Mouse (Mus musculus) liver (tissue): ENCODE results near the gene Atp4a.

Experiments
- DNase-seq: peaks from one replicate; pipeline ENCODE4 v3.0.0-alpha.2; 2020; ENCODE audit warnings: mixed read lengths

Gene Atp4a

GRCm38 (mm10) chr7:30711942-30712341, at the start of gene Atp4a:
TSS of gene Atp4a (plus strand) at chr7:30712209.
- no peak for DNase-seq

- peak; percentile 89 for DNase-seq
Observed at GRCm38 (mm10) chr7:30664529-30665200, 47.3 kb upstream of the Atp4a start, which contains the start of gene Haus5. TSS of gene Haus5 (minus strand) at chr7:30664994.

- no peak for DNase-seq
Observed at GRCm38 (mm10) chr7:30665321-30665720, 46.7 kb upstream of the Atp4a start.

- DNase-seq, result no peak
Observed at GRCm38 (mm10) chr7:30669229-30669628, 42.8 kb upstream of the Atp4a start.

- no peak for DNase-seq
Observed at GRCm38 (mm10) chr7:30671480-30671879, 40.5 kb upstream of the Atp4a start, which contains the start of gene Pmis2. TSS of gene Pmis2 (minus strand) at chr7:30671605.

GRCm38 (mm10) chr7:30678263-30678975, 33.6 kb upstream of the Atp4a start:
- no peak for DNase-seq

- no peak for DNase-seq
Observed at GRCm38 (mm10) chr7:30681897-30682296, 30.1 kb upstream of the Atp4a start.

- DNase-seq, result no peak
Observed at GRCm38 (mm10) chr7:30683425-30683824, 28.6 kb upstream of the Atp4a start.

GRCm38 (mm10) chr7:30688325-30688724, 23.7 kb upstream of the Atp4a start:
- no peak for DNase-seq

- DNase-seq, result no peak
Observed at GRCm38 (mm10) chr7:30698101-30698500, 13.9 kb upstream of the Atp4a start.

- peak; percentile 58 for DNase-seq
Observed at GRCm38 (mm10) chr7:30698589-30698988, 13.4 kb upstream of the Atp4a start, which contains the start of gene 2200002J24Rik. TSS of gene 2200002J24Rik (plus strand) at chr7:30698926.

GRCm38 (mm10) chr7:30706214-30706882, 5.7 kb upstream of the Atp4a start:
- DNase-seq, result peak; percentile 53

GRCm38 (mm10) chr7:30707441-30707840, 4.6 kb upstream of the Atp4a start:
- DNase-seq, result no peak

- peak; percentile 92 for DNase-seq
Observed at GRCm38 (mm10) chr7:30717006-30717715, 5.2 kb downstream of the Atp4a start.

GRCm38 (mm10) chr7:30717716-30718046, 5.7 kb downstream of the Atp4a start:
- DNase-seq, result no peak

- DNase-seq, result no peak
Observed at GRCm38 (mm10) chr7:30719669-30720068, 7.7 kb downstream of the Atp4a start.

GRCm38 (mm10) chr7:30721286-30721685, 9.3 kb downstream of the Atp4a start:
- DNase-seq, result no peak

- no peak for DNase-seq
Observed at GRCm38 (mm10) chr7:30723274-30723953, 11.4 kb downstream of the Atp4a start.

- DNase-seq, result no peak
Observed at GRCm38 (mm10) chr7:30728214-30728613, 16.2 kb downstream of the Atp4a start.

- DNase-seq, result no peak
Observed at GRCm38 (mm10) chr7:30728739-30729395, 16.9 kb downstream of the Atp4a start.

- peak; percentile 93 for DNase-seq
Observed at GRCm38 (mm10) chr7:30729396-30730063, 17.5 kb downstream of the Atp4a start, which contains the start of gene Tmem147. TSS of gene Tmem147 (minus strand) at chr7:30729540.
